Mouse (Mus musculus) limb, embryonic 15.5 days (tissue): ENCODE measurements around the gene Acad9. TPM values are rescaled to one million over a fixed set of nuclear protein-coding genes. Genes with fewer than 3 reads are reported as not detected.
"Not testable (repeated sequence)": the region's sequence is repeated elsewhere in the genome, so short reads cannot be mapped to it uniquely, and the experiment has no call there.

Experiments
- ATAC-seq: fragments of 200-750 bp; cut with Nextera tagmentation; 2 replicates; pipeline ENCODE4 v1.8.0; 2017; ENCODE audit warnings: low read depth, moderate TSS enrichment; ENCODE audit not compliant: insufficient number of reproducible peaks, low FRiP score, low TSS enrichment
- H3K27ac ChIP-seq: fragments of 300-500 bp; sonication (generic); 2 replicates; pipeline ENCODE4 v1.5.1; 2015; ENCODE audit warnings: moderate library complexity, mild to moderate bottlenecking, inconsistent platforms
- H3K27me3 ChIP-seq: fragments of 300-500 bp; sonication (generic); 2 replicates; pipeline ENCODE4 v1.6.1; 2015; ENCODE audit warnings: inconsistent platforms
- H3K36me3 ChIP-seq: fragments of 300-500 bp; sonication (generic); 2 replicates; pipeline ENCODE4 v1.6.1; 2015; ENCODE audit warnings: inconsistent platforms
- H3K4me1 ChIP-seq: fragments of 300-500 bp; sonication (generic); 2 replicates; pipeline ENCODE4 v1.6.1; 2015; ENCODE audit warnings: inconsistent platforms
- H3K4me2 ChIP-seq: fragments of 300-500 bp; sonication (generic); 2 replicates; pipeline ENCODE4 v1.6.1; 2015; ENCODE audit warnings: mild to moderate bottlenecking, inconsistent platforms
- H3K4me3 ChIP-seq: fragments of 300-500 bp; sonication (generic); 2 replicates; pipeline ENCODE4 v1.5.1; 2015; ENCODE audit warnings: mild to moderate bottlenecking, inconsistent platforms
- H3K9ac ChIP-seq: fragments of 300-500 bp; sonication (generic); 2 replicates; pipeline ENCODE4 v1.6.1; 2015; ENCODE audit warnings: inconsistent platforms
- H3K9me3 ChIP-seq: fragments of 300-500 bp; sonication (generic); 2 replicates; pipeline ENCODE4 v1.6.1; 2016; ENCODE audit warnings: inconsistent platforms
- WGBS: fragments of 180-500 bp; shearing (Covaris S2); methylation state at CpG from one replicate; pipeline ENCODE4 v1.1.7; 2015; 5-methylcytosine and 5-hydroxymethylcytosine counted together
- polyA plus RNA-seq: library from polyadenylated mRNA; unstranded; fragments of >200 nt; fragmentation: Nextera tagmentation; extraction: Ambion mirVana; gene quantifications from 2 replicates; pipeline ENCODE4 v1.2.1, GENCODE M21; 2015

The Acad9 gene
- polyA plus RNA-seq, 1 experiment from 2014 or later, result 143 TPM

GRCm38 (mm10) chr3:36116076-36116475, 50.3 kb downstream of the Acad9 start:
- 75% methylated on average over 4 of the region's 4 CpGs for WGBS
- no peaks in the 10 kb centered on the region for H3K27me3 ChIP-seq
- ATAC-seq, result no peak
- no peak overlapping the region for H3K4me3 ChIP-seq
- H3K9ac ChIP-seq, result no peak overlapping the region
- peaks cover 7% of the 10 kb centered on the region for H3K4me1 ChIP-seq
- H3K27ac ChIP-seq, result no peak overlapping the region
- no peak overlapping the region for H3K4me2 ChIP-seq
- no peaks in the 10 kb centered on the region for H3K9me3 ChIP-seq
- H3K36me3 ChIP-seq, result no peaks in the 10 kb centered on the region

- H3K4me3 ChIP-seq, result no peak overlapping the region
- no peaks in the 10 kb centered on the region for H3K9me3 ChIP-seq
- peaks cover 7% of the 10 kb centered on the region for H3K4me1 ChIP-seq
- no peak overlapping the region for H3K4me2 ChIP-seq
- H3K27me3 ChIP-seq, result no peaks in the 10 kb centered on the region
- H3K27ac ChIP-seq, result peak overlapping the region; percentile 62
- peak; percentile 82 for ATAC-seq
- no peaks in the 10 kb centered on the region for H3K36me3 ChIP-seq
- no peak overlapping the region for H3K9ac ChIP-seq
Measured at GRCm38 (mm10) chr3:36119684-36120548, 54.1 kb downstream of the Acad9 start.

GRCm38 (mm10) chr3:36126176-36126575, 60.4 kb downstream of the Acad9 start:
- not testable (repeated sequence) for H3K4me3 ChIP-seq, H3K27me3 ChIP-seq, H3K36me3 ChIP-seq, H3K27ac ChIP-seq, ATAC-seq, H3K9me3 ChIP-seq, H3K4me1 ChIP-seq, H3K4me2 ChIP-seq, H3K9ac ChIP-seq
- WGBS, result 88% methylated on average over 9 of the region's 9 CpGs

- no peaks in the 10 kb centered on the region for H3K36me3 ChIP-seq
- H3K4me2 ChIP-seq, result no peak overlapping the region
- no peaks in the 10 kb centered on the region for H3K4me1 ChIP-seq
- no peaks in the 10 kb centered on the region for H3K9me3 ChIP-seq
- no peak overlapping the region for H3K27ac ChIP-seq
- no peak overlapping the region for H3K4me3 ChIP-seq
- ATAC-seq, result no peak
- H3K27me3 ChIP-seq, result no peaks in the 10 kb centered on the region
- no peak overlapping the region for H3K9ac ChIP-seq
Measured at GRCm38 (mm10) chr3:36136152-36136551, 70.4 kb downstream of the Acad9 start.

GRCm38 (mm10) chr3:36137560-36137959, 71.8 kb downstream of the Acad9 start:
- no peak overlapping the region for H3K4me2 ChIP-seq
- H3K4me1 ChIP-seq, result no peaks in the 10 kb centered on the region
- WGBS, result 64% methylated on average over 2 of the region's 2 CpGs
- no peak overlapping the region for H3K9ac ChIP-seq
- H3K9me3 ChIP-seq, result no peaks in the 10 kb centered on the region
- H3K4me3 ChIP-seq, result no peak overlapping the region
- no peaks in the 10 kb centered on the region for H3K27me3 ChIP-seq
- H3K36me3 ChIP-seq, result no peaks in the 10 kb centered on the region
- no peak for ATAC-seq
- H3K27ac ChIP-seq, result no peak overlapping the region

- 55% methylated on average over 1 of the region's 1 CpGs for WGBS
- H3K4me1 ChIP-seq, result no peaks in the 10 kb centered on the region
Measured at GRCm38 (mm10) chr3:36138171-36138660, 72.4 kb downstream of the Acad9 start.

GRCm38 (mm10) chr3:36138996-36139395, 73.2 kb downstream of the Acad9 start:
- Histone ChIP-seq H3K27me3 (no peaks in the 10 kb centered on the region), H3K9me3 (no peaks in the 10 kb centered on the region), H3K4me3 (no peak overlapping the region), H3K4me1 (no peaks in the 10 kb centered on the region), H3K4me2 (no peak overlapping the region), H3K27ac (no peak overlapping the region), H3K36me3 (no peaks in the 10 kb centered on the region), H3K9ac (no peak overlapping the region)
- no peak for ATAC-seq

More at GRCm38 (mm10) chr3:36138171-36138660, 72.4 kb downstream of the Acad9 start:
- H3K27ac ChIP-seq, result 0 out of 2 replicates have a peak overlapping the region, but pooled peaks have one; percentile 3
- no peak overlapping the region for H3K4me3 ChIP-seq
- no peaks in the 10 kb centered on the region for H3K27me3 ChIP-seq
- no peak overlapping the region for H3K9ac ChIP-seq
- H3K36me3 ChIP-seq, result no peaks in the 10 kb centered on the region
- H3K9me3 ChIP-seq, result no peaks in the 10 kb centered on the region
- ATAC-seq, result no peak
- H3K4me2 ChIP-seq, result no peak overlapping the region

Other genes with a start within 250 kb of the Acad9 start
- 103 and 104 TPM in 2 replicates for gene Dcun1d1, start 128.5 kb upstream of the Acad9 start, polyA plus RNA-seq
- gene Mccc1, start 65.3 kb upstream of the Acad9 start, polyA plus RNA-seq, result 32.7 and 34.5 TPM in 2 replicates
- not detected in 2 replicates for gene Ccdc144b, start 12.4 kb upstream of the Acad9 start, polyA plus RNA-seq
- 8.4 and 10.4 TPM in 2 replicates for gene D3Ertd254e, start 85.0 kb downstream of the Acad9 start, polyA plus RNA-seq
- 0.20 and 0.37 TPM in 2 replicates for gene Qrfpr, start 156.3 kb downstream of the Acad9 start, polyA plus RNA-seq